Mouse (Mus musculus): ENCODE data around the gene Ccdc102a. TPM values are rescaled to one million over a fixed set of nuclear protein-coding genes. Genes with fewer than 3 reads are reported as not detected.

The Ccdc102a gene
- 1.6 TPM for total RNA-seq (2023)

DNA sequence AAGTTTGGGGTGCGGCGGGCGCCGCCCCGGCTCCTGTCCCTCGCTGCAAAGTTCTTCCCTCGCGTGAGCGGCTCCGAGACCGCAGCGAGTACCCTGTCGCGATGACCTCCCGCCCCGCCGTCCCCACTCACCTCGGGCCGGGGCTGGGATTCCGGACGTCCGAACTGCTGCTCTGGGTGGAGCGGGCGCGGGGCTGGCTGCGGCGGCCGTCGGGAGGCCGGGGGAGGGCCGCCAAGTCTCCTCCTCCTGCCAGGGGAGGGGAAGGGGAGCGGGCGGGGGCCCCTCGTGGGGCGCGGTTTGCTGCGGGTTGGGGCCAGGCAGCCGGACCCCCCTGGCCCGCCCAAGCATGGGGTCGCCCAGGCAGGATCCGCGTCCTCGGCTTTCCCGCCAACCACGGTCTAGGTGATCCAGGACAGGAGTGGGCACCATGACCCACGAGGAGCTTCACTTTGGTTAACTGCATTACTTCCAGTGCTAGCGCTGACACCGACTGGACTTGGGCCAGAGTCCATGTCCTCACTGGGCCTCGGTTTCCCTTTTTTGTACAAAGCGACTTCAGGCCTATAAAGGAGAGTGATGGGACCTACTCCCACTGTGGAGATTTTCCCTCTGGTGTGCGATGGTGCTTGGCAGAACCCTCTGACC, at the start of gene Ccdc102a:
TSS of gene Ccdc102a (minus strand) at position 248 of the 645 bp plus-strand sequence.

DNA sequence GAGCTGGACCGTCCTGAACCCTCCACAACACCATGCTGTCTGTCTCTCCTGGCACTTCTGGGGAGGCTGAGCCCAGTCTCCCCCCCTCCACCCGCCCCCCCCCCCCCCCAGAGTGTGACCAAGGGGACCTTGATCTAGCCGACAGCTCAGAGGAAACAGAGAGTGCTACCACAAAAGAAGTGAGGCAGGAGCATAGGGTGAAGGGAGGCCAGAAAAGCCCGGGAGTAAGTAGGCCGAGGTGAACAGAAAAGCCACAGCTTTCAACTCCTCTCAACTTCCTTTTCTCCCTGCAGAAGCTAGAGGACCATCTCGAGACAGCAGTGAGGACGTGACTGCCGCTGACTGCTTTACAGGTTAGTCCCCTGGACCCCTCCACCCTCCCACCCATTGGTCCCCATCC, 5.5 kb upstream of the Ccdc102a start, which contains the start of gene Adgrg5:
TSS of gene Adgrg5 (plus strand) at position 290 of the 400 bp plus-strand sequence.

DNA sequence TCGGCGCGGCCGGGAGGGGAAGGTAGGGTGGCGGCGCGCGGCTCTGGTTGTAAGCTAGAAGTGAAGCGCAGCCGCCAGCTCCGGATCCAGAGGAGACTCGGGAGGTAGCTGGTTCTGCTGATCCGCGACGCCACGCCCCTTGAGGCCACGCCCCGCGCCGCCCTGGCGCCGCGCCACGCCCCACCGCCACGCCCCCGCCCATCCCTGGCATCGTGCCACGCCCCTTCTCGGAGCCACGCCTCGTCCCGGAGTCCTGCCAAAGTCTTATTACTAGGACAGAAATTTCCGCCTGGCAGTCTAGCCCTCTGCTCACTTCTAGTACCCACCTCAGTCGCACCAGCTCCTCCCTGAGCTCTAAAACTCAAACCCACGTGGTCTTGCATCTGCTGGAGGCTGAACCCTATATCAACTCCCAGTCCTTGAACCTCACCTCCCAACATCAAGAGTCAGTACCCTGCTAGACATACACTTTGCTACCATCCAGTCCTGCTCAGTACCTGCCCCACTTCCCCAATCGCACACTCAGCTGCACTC, 41.6 kb downstream of the Ccdc102a start, which contains the start of gene Dok4:
TSS of gene Dok4 (minus strand) at position 134 of the 534 bp plus-strand sequence.

DNA sequence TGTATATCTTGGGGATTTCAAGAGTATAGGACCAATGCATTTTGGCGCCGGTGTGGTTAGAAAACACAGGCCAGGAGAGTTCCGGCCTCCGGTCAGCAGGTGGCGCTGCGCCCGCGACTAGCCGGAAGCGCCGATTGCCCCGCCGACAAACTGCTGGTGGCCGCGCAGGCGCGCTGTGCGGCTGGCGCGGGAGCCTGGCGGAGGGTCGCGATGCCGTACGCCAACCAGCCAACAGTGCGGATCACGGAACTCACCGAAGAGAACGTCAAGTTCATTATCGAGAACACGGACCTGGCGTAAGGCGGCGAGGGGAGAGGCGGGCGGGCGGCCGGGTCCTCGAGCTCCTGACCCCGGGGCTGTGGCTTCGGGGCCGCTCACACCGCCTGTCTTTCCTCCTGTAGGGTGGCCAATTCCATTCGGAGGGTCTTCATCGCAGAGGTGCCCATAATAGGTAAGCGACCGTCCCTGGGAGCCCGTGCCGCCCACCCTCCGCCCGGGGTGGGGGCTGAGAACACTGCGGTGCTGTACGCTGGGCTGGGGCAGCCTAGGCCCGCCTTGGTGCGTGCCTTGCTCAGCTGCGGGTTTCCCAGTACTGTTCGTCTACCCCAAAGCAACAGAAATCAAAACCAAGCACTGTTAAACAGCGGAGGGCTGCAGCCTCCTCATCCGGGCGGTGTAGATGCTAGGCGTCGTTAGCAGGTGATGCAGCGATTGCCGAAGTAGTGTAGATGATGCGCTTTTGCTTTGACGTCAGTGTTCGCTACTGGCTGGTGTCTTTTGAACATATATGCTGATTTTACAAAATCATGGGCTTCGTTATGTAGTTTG, 60.3 kb downstream of the Ccdc102a start, which contains the start of gene Polr2c:
TSS of gene Polr2c (plus strand) at position 105 of the 828 bp plus-strand sequence.

Other genes starting within 250 kb of the Ccdc102a start
- not detected for gene Pllp, start 221.8 kb downstream of the Ccdc102a start, total RNA-seq (2023)
- not detected for gene Ccl22, start 172.5 kb downstream of the Ccdc102a start, total RNA-seq (2023)
- not detected for gene Cx3cl1, start 146.1 kb downstream of the Ccdc102a start, total RNA-seq (2023)
- gene Ccl17, start 107.6 kb downstream of the Ccdc102a start, total RNA-seq (2023): not detected
- gene Coq9, start 79.8 kb downstream of the Ccdc102a start, total RNA-seq (2023): 36.1 TPM
- gene Ciapin1, start 79.7 kb downstream of the Ccdc102a start, total RNA-seq (2023): 50.1 TPM
- gene Polr2c, start 60.6 kb downstream of the Ccdc102a start, total RNA-seq (2023): 56.7 TPM
- 1.5 TPM for gene Dok4, start 41.8 kb downstream of the Ccdc102a start, total RNA-seq (2023)
- gene Adgrg5, start 5.6 kb upstream of the Ccdc102a start, total RNA-seq (2023): 1.9 TPM
- gene Adgrg1, start 56.7 kb upstream of the Ccdc102a start, total RNA-seq (2023): 4.4 TPM
- 5.5 TPM for gene Adgrg3, start 99.6 kb upstream of the Ccdc102a start, total RNA-seq (2023)
- gene Drc7, start 137.0 kb upstream of the Ccdc102a start, total RNA-seq (2023): not detected
- gene Katnb1, start 163.1 kb upstream of the Ccdc102a start, total RNA-seq (2023): 10.6 TPM

Measured in CD4-positive naive resting alpha-beta T cell, adult 76 days (primary cell).